Mouse (Mus musculus): ENCODE measurements around the gene Nedd9.

Gene Nedd9

GRCm38 (mm10) chr13:41486606-41487408, at the start of gene Nedd9:
Nedd9 (minus strand) TSS chr13:41487362.
- DNase-seq (ENCODE audit: low spot score): no peak

- DNase-seq (ENCODE audit: low spot score): no peak
These were observed 45.5 kb upstream of the Nedd9 start for GRCm38 (mm10) chr13:41532625-41533024.

GRCm38 (mm10) chr13:41530326-41530725, 43.2 kb upstream of the Nedd9 start:
- no peak for DNase-seq (ENCODE audit: low spot score)

- no peak for DNase-seq (ENCODE audit: low spot score)
These were observed 37.0 kb upstream of the Nedd9 start for GRCm38 (mm10) chr13:41524208-41524607.

- no peak for DNase-seq (ENCODE audit: low spot score)
These were observed 34.1 kb upstream of the Nedd9 start for GRCm38 (mm10) chr13:41521296-41521695.

- no peak for DNase-seq (ENCODE audit: low spot score)
These were observed 33.5 kb upstream of the Nedd9 start for GRCm38 (mm10) chr13:41520549-41521161.

- no peak for DNase-seq (ENCODE audit: low spot score)
These were observed 32.6 kb upstream of the Nedd9 start for GRCm38 (mm10) chr13:41519792-41520191.

GRCm38 (mm10) chr13:41517193-41517592, 30.0 kb upstream of the Nedd9 start:
- no peak for DNase-seq (ENCODE audit: low spot score)

- DNase-seq (ENCODE audit: low spot score): no peak
These were observed 28.6 kb upstream of the Nedd9 start for GRCm38 (mm10) chr13:41515749-41516148.

GRCm38 (mm10) chr13:41514918-41515317, 27.8 kb upstream of the Nedd9 start:
- DNase-seq (ENCODE audit: low spot score): no peak

- no peak for DNase-seq (ENCODE audit: low spot score)
These were observed 26.3 kb upstream of the Nedd9 start for GRCm38 (mm10) chr13:41513456-41513855.

GRCm38 (mm10) chr13:41512243-41512642, 25.1 kb upstream of the Nedd9 start:
- DNase-seq (ENCODE audit: low spot score): no peak

GRCm38 (mm10) chr13:41510631-41511419, 23.7 kb upstream of the Nedd9 start:
- DNase-seq (ENCODE audit: low spot score): no peak

- DNase-seq (ENCODE audit: low spot score): no peak
These were observed 18.4 kb upstream of the Nedd9 start for GRCm38 (mm10) chr13:41505594-41505993.

- DNase-seq (ENCODE audit: low spot score): no peak
These were observed 17.8 kb upstream of the Nedd9 start for GRCm38 (mm10) chr13:41504997-41505396.

- no peak for DNase-seq (ENCODE audit: low spot score)
These were observed 17.3 kb upstream of the Nedd9 start for GRCm38 (mm10) chr13:41504448-41504847.

- DNase-seq (ENCODE audit: low spot score): no peak
These were observed 15.7 kb upstream of the Nedd9 start for GRCm38 (mm10) chr13:41502917-41503301.

- DNase-seq (ENCODE audit: low spot score): no peak
These were observed 15.2 kb upstream of the Nedd9 start for GRCm38 (mm10) chr13:41502136-41502916.

GRCm38 (mm10) chr13:41500793-41501192, 13.6 kb upstream of the Nedd9 start:
- DNase-seq (ENCODE audit: low spot score): no peak

- no peak for DNase-seq (ENCODE audit: low spot score)
These were observed 11.5 kb upstream of the Nedd9 start for GRCm38 (mm10) chr13:41498611-41499121.

- no peak for DNase-seq (ENCODE audit: low spot score)
These were observed 7.5 kb upstream of the Nedd9 start for GRCm38 (mm10) chr13:41494681-41495080.
